Mouse (Mus musculus) heart, adult 2 months (tissue): ENCODE measurements around the gene A530084C06Rik. TPM values are rescaled to one million over a fixed set of nuclear protein-coding genes. Genes with fewer than 3 reads are reported as not detected.

ENCODE experiments used
- DNase-seq, 2 experiments: peaks; one replicate each; pipeline ENCODE4 v3.0.0; 2021
- H3K27ac ChIP-seq: fragments of 200-600 bp; 2 replicates; pipeline ENCODE4 v1.8.1; 2022
- H3K27me3 ChIP-seq: fragments of 200-500 bp; 2 replicates; pipeline ENCODE4 v1.6.1; 2012; ENCODE audit warnings: mild to moderate bottlenecking, low read length, inconsistent platforms, mixed read lengths; ENCODE audit not compliant: control insufficient read depth, insufficient read depth
- H3K36me3 ChIP-seq: fragments of 200-500 bp; 2 replicates; pipeline ENCODE4 v1.6.1; 2012; ENCODE audit warnings: low read length, inconsistent platforms; ENCODE audit not compliant: control insufficient read depth, insufficient read depth
- H3K4me1 ChIP-seq: fragments of 200-500 bp; 2 replicates; pipeline ENCODE4 v1.6.1; 2011; ENCODE audit warnings: low read length; ENCODE audit not compliant: control insufficient read depth, insufficient read depth
- H3K4me3 ChIP-seq: fragments of 200-600 bp; 2 replicates; pipeline ENCODE4 v1.8.1; 2022
- H3K79me2 ChIP-seq: fragments of 200-500 bp; replicated peaks from 2 replicates; pipeline ENCODE4 v1.6.1; 2012; ENCODE audit warnings: mild to moderate bottlenecking, inconsistent platforms, low read length, moderate library complexity, mixed read lengths; ENCODE audit not compliant: control insufficient read depth, insufficient read depth
- H3K9ac ChIP-seq: fragments of 200-500 bp; 2 replicates; pipeline ENCODE4 v1.6.1; 2012; ENCODE audit warnings: low read depth, mild to moderate bottlenecking, control low read depth, inconsistent platforms, low read length, mixed read lengths
- CTCF ChIP-seq: fragments of 200-600 bp; IDR thresholded peaks from 2 replicates; pipeline ENCODE4 v1.8.1; 2022; ENCODE audit warnings: antibody characterized with exemption, mild to moderate bottlenecking, moderate library complexity
- EP300 ChIP-seq: fragments of 200-500 bp; IDR thresholded peaks from 2 replicates; pipeline ENCODE4 v1.6.1; 2011; ENCODE audit warnings: low read depth, low read length, control low read depth; ENCODE audit not compliant: insufficient read depth
- POLR2A ChIP-seq: fragments of 200-500 bp; IDR thresholded peaks from 2 replicates; pipeline ENCODE4 v1.6.1; 2011; ENCODE audit warnings: mild to moderate bottlenecking, low read depth, low read length, control low read depth; ENCODE audit not compliant: insufficient read depth
- WGBS: fragments of 180-500 bp; shearing (Covaris S2); methylation state at CpG from one replicate; pipeline ENCODE4 v1.1.7; 2018; 5-methylcytosine and 5-hydroxymethylcytosine counted together
- intact Hi-C: fragments of 180-260 bp; cut with DNase I; formaldehyde crosslinking; loops from one replicate; pipeline ENCODE4 v1.15.1; 2025
- long read RNA-seq: library from polyadenylated mRNA; stranded (forward); transcript quantifications from one replicate; pipeline ENCODE4 v2.0.0, GENCODE M21; 2021
- polyA plus RNA-seq: library from polyadenylated mRNA; depleted of rRNA; stranded (reverse); fragments of >200 nt; gene quantifications from 2 replicates; pipeline ENCODE4 v1.2.3, GENCODE M21; 2012; rRNA removed
- total RNA-seq, 2 experiments: library from RNA; stranded (reverse); gene quantifications; 2 replicates each; pipeline ENCODE4 v1.2.3; 2021

Gene A530084C06Rik
- total RNA-seq (under 1 TPM in 1 of 2 experiments, not detected in 1; 0.08 TPM), polyA plus RNA-seq (not detected in 2 replicates)
- long read RNA-seq = 0 reads

- peak; percentile 30 to 46 for DNase-seq
- H3K9ac ChIP-seq = peak within 1 kb of the TSS; percentile 39
- TF ChIP-seq EP300 (no peak), CTCF (no peak), POLR2A (no peak)
- no peak within 1 kb of the TSS for H3K27ac ChIP-seq
- WGBS = under 1% methylated on average over 88 of the region's 88 CpGs
- H3K36me3 ChIP-seq = no peaks in the 10 kb centered on the region
- H3K27me3 ChIP-seq = peaks cover 23% of the 10 kb centered on the region
- intact Hi-C loops = no loop called here
- peak within 1 kb of the TSS; percentile 55 for H3K4me3 ChIP-seq
- no peaks in the 10 kb centered on the region for H3K79me2 ChIP-seq
- no peaks in the 10 kb centered on the region for H3K4me1 ChIP-seq
Observed at GRCm38 (mm10) chr13:31558521-31559418, at the start of gene A530084C06Rik. Gene A530084C06Rik (minus strand): TSS chr13:31559333.

GRCm38 (mm10) chr13:31603964-31604363 is 44.8 kb upstream of the A530084C06Rik start:
- no peaks in the 10 kb centered on the region for H3K27me3 ChIP-seq
- H3K9ac ChIP-seq = no peak overlapping the region
- no peaks in the 10 kb centered on the region for H3K79me2 ChIP-seq
- intact Hi-C loops = no loop called here
- TF ChIP-seq POLR2A = no peak
- TF ChIP-seq CTCF = no peak
- no peak for TF ChIP-seq EP300
- 82% methylated on average over 6 of the region's 6 CpGs for WGBS
- H3K36me3 ChIP-seq = no peaks in the 10 kb centered on the region
- H3K4me1 ChIP-seq = no peaks in the 10 kb centered on the region
- no peak overlapping the region for H3K27ac ChIP-seq
- no peak overlapping the region for H3K4me3 ChIP-seq
- DNase-seq = no peak

GRCm38 (mm10) chr13:31599576-31599975 is 40.4 kb upstream of the A530084C06Rik start:
- DNase-seq = no peak
- Histone ChIP-seq H3K36me3 (no peaks in the 10 kb centered on the region), H3K27me3 (no peaks in the 10 kb centered on the region), H3K9ac (no peak overlapping the region), H3K4me1 (no peaks in the 10 kb centered on the region), H3K4me3 (no peak overlapping the region), H3K79me2 (no peaks in the 10 kb centered on the region), H3K27ac (no peak overlapping the region)
- no peak for TF ChIP-seq CTCF
- TF ChIP-seq EP300 = no peak
- no peak for TF ChIP-seq POLR2A
- intact Hi-C loops = no loop called here
- 71% methylated on average over 5 of the region's 5 CpGs for WGBS

GRCm38 (mm10) chr13:31587341-31587740 is 28.2 kb upstream of the A530084C06Rik start:
- no peak for DNase-seq
- no peaks in the 10 kb centered on the region for H3K27me3 ChIP-seq
- TF ChIP-seq CTCF (no peak), EP300 (no peak), POLR2A (no peak)
- no peaks in the 10 kb centered on the region for H3K79me2 ChIP-seq
- 43% methylated on average over 5 of the region's 5 CpGs for WGBS
- intact Hi-C loops = no loop called here
- H3K9ac ChIP-seq = no peak overlapping the region
- H3K4me3 ChIP-seq = no peak overlapping the region
- H3K27ac ChIP-seq = no peak overlapping the region
- no peaks in the 10 kb centered on the region for H3K36me3 ChIP-seq
- H3K4me1 ChIP-seq = no peaks in the 10 kb centered on the region

GRCm38 (mm10) chr13:31579866-31580265 is 20.7 kb upstream of the A530084C06Rik start:
- WGBS = 69% methylated on average over 9 of the region's 9 CpGs

GRCm38 (mm10) chr13:31578389-31578788 is 19.3 kb upstream of the A530084C06Rik start:
- no peak for DNase-seq
- intact Hi-C loops = no loop called here
- Histone ChIP-seq H3K4me1 (no peaks in the 10 kb centered on the region), H3K27ac (no peak overlapping the region), H3K4me3 (no peak overlapping the region), H3K9ac (no peak overlapping the region), H3K36me3 (no peaks in the 10 kb centered on the region), H3K79me2 (no peaks in the 10 kb centered on the region), H3K27me3 (no peaks in the 10 kb centered on the region)
- 76% methylated on average over 10 of the region's 10 CpGs for WGBS
- TF ChIP-seq POLR2A = no peak
- no peak for TF ChIP-seq CTCF
- no peak for TF ChIP-seq EP300

More at GRCm38 (mm10) chr13:31579866-31580265, 20.7 kb upstream of the A530084C06Rik start:
- Histone ChIP-seq H3K4me3 (no peak overlapping the region), H3K27ac (no peak overlapping the region), H3K9ac (no peak overlapping the region), H3K4me1 (no peaks in the 10 kb centered on the region), H3K36me3 (no peaks in the 10 kb centered on the region), H3K27me3 (no peaks in the 10 kb centered on the region), H3K79me2 (no peaks in the 10 kb centered on the region)
- TF ChIP-seq EP300 = no peak
- no peak for TF ChIP-seq CTCF
- TF ChIP-seq POLR2A = no peak
- no peak for DNase-seq
- intact Hi-C loops = no loop called here
